Mouse (Mus musculus) CD4-positive, CD25-positive, alpha-beta regulatory T cell, adult 2 months (primary cell): ENCODE measurements around the gene Clcnkb.

Experiments used
- DNase-seq: peaks from one replicate; pipeline ENCODE4 v3.0.0-alpha.2; 2012; ENCODE audit warnings: low read depth, low spot score

The Clcnkb gene

GRCm38 (mm10) chr4:141433191-141433590 lies 17.4 kb upstream of the Clcnkb start:
- no peak for DNase-seq

GRCm38 (mm10) chr4:141432666-141433065 lies 16.9 kb upstream of the Clcnkb start:
- DNase-seq: no peak

GRCm38 (mm10) chr4:141430997-141431396 lies 15.2 kb upstream of the Clcnkb start:
- DNase-seq: peak; percentile 85

GRCm38 (mm10) chr4:141429847-141430246 lies 14.0 kb upstream of the Clcnkb start:
- peak; percentile 26 for DNase-seq

DNA sequence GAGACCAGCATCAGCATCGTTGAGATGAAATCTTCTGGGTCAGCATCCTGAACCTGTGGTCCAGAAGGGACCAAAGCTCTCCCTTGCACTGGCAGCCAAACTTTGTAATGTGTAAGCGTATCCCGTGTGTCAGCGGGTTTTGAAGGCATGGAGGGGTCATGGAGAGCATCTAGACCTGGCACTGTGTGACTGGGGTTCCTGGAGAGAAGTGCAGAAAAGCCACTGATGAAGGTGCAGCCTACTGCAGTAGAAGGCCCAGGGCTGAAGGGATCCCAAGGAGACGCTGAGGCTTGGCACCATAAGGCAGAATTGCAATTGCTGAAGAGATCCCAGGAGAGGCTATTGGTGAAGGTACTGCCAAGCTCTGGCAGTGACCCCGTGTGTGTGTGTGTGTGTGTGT lies 13.6 kb upstream of the Clcnkb start:
- DNase-seq: no peak

DNA sequence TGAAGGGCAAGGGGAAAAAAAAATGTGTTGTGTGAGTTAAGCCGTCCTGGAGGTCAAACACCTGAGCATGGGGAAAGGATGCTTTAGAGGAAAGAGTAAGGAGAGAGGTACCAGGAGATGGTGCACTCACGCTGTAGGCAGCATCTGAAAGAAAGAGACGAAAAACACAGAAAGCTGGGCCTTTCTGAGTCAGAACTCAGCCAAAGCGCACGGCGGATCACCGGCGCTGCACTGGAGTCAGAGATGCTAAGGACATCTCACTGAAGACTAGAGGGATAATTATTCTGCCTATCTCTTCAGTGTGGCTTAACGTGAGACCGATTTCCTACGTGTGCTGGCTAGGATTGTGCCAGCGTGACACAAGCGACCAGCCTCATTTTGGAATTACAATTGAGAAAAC lies 12.1 kb upstream of the Clcnkb start:
- no peak for DNase-seq

GRCm38 (mm10) chr4:141426796-141427745 lies 11.3 kb upstream of the Clcnkb start:
- no peak for DNase-seq

DNA sequence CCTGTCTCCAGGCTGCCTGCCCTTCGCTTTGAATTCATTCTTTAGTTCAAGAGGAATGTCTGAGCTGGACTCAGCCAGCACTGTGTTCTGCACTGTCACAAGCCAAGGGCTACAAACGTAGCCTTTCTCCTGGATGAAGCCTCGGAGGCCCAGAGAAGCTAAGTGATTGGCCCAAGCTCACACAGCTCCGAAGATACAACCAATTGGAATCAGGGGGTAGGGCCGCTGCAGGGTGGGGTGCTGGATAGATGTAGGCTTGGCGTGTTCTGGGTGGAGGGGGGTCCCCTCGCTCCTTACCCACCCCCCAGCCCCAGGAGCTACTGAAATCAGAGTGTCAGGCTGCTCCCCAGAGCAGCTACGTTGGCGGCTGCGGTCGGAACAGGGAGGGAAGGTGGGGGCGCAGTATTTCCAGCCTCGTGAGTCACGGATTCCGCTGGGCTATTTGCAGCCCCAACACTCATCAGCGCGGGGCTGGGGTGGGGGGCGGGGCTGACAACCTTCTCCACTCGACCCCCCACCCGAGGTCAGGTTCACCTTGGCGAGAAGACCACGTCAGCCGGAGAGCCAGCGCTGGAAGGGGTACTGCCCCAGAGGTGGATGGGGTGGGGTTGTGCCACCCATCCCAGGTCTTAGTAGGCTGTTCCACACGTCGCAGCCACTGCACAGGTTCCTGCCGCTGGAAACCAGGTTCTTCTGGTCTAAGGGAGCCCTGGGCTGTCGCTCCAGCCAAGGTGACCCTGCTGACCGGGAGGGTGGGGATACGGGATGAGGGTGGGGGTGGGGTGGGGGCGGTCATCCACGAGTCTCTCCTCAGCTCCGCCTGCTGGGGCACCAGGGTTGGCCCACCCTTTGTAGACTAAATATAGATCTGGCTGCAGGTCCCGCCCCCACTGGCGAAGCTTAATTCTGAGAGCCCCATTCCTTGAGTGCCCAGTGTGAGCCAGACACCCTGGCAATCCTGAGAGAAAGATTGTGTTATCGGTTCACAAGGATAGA lies 10.0 kb upstream of the Clcnkb start:
- DNase-seq: peak; percentile 85

GRCm38 (mm10) chr4:141423691-141424431 lies 8.0 kb upstream of the Clcnkb start:
- DNase-seq: no peak

- DNase-seq: no peak
These were observed 7.5 kb upstream of the Clcnkb start for GRCm38 (mm10) chr4:141423288-141423687.

GRCm38 (mm10) chr4:141422841-141423240 lies 7.0 kb upstream of the Clcnkb start:
- DNase-seq: no peak

DNA sequence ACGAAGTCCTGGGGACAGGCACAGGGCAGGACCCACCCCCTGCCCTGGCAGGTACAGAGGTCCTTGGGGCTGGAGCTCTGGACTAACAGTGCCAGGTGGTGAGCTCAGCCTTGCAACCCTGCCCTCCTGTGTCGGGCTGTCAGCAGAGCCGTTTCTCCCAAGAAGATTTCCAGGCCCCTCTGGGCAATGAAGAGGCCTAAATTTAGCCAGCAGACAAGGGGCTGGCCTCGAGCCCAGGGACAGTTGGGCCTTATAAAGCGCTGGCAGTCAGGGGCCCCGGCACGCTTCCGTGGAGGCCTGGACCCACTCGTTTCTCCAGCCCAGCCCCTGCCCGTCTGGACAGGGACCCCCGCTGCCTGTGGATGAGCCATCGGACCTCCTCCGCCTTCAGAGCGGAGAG lies 5.6 kb upstream of the Clcnkb start:
- DNase-seq: no peak

DNA sequence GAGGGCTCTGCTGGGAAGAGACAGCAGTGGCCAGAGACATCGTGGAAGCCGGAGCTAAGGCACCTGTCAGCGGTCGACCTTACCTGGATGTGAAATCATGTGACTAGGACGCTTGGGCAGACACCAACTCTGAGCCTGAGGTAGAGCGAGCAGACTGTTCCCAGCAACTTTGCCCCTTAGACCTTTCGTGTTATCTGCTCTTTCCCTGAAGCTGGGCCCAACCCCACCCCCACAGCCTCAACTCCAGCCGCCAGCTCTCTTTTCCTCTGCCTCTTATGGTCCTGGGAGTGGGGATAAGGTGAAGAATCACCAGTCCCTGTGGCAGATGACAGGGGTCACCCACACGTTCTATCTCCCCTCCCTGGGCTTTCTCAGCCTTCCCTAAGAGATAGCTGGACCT lies 5.1 kb upstream of the Clcnkb start:
- DNase-seq: no peak

DNA sequence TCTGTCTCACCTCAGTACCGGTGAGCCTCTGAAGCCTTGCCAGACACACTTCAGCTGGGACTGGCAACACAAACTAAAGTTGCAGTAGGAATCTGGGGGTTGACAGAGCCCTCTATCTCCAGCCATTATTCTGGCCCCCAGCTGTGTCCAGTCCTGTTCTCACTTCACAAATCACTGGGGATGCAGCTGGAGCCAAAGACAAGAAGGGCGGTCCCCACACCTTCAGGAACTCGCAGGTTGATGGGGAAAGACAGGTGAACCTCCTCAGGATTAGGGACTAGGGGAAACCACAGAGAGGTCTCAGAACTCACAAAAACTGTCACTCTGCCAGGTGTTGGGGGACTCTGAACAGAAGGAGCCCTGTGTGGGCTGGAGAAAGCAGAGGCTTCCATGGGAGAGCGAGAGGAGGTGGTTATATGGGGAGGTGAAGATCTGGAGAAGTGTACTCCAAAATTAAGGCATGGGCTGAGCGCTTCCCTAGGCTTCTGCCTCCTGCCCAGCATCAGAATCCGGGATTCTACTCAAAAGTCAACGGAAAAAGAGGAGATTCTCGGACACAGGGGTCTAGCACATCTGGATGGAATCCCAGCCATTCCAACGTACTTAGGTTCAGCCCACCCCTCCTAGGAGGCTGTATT lies 4.5 kb upstream of the Clcnkb start, which contains the start of gene Hspb7:
TSS of gene Hspb7 (plus strand) at position 588 of the 638 bp plus-strand sequence.
- no peak for DNase-seq

DNA sequence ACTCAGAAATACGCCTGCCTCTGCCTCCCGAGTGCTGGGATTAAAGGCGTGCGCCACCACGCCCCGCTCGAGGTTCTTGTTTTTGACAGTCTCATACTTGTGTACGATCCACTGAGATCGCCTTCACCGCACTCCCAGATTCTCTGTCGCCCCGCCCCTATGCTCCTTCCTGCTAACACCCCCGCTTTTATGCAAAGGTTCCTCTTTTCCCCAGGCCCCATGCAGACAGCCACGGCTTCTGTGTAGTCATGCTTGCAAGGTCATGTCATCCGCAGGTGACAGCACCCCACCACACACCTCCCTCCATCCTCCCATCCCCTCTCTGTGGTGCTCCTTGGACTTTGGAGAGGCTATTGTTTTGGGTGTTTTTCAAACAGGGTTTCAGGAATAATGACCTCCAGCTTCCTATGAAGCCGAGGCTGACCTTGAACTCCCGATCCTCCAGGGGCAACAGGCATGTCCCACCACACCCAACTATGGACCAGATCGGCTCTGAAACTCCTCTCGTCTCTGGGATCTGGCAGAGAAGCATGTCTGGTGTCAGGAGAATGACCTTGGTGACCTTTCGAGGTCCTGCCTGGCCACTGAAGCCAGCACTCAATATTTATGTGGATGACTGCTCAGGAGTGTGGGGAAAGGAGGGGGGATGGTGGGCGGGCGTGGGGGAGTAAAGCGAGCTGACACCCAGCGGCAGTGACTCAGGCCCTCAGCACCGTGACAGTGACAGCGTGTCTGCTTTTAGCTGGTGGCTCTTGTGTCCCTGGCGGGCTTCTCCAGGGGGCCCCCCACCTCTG lies 3.8 kb upstream of the Clcnkb start:
- DNase-seq: peak; percentile 46

- peak; percentile 47 for DNase-seq
These were observed 4.3 kb downstream of the Clcnkb start for GRCm38 (mm10) chr4:141411430-141411992.

- no peak for DNase-seq
These were observed 7.2 kb downstream of the Clcnkb start for GRCm38 (mm10) chr4:141408577-141408976.

DNA sequence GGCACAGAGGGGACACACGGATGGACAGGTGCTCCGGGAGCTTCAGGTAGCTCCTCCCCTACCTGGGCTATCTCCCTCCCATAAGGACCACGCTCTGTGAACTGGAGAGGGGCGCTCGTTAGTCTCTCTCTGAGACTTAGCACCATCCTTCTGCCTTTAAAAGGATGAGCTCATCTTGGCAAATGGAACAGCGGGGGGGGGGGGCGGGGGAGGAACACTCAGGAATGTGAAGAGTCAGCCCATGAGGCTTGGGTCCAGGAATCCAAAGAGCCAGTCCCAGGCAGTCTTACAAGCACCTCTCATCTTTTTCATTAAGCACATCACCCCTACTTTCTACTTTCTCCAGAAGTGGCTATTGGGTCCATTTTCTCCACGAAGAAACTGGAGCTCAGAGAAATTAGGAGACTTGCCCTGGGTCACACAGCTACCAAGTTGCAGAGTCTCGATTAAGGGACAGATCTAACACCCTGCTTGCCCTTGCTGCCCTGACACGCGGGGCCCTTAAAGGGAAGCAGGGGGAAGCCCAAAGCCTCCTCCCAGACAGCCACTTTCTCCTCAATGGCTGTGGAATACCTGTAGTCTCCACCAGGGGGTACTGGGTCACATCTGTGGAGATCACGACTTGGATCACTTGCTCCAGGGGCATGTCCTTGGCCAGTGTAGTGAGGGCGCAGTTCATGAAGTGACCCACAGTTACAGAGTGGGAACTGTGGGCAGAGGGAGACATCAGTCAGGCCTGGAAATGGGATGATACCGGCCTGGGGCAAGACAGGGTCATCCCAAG lies 9.1 kb downstream of the Clcnkb start:
- peak; percentile 74 for DNase-seq

GRCm38 (mm10) chr4:141405314-141405622 lies 10.5 kb downstream of the Clcnkb start:
- DNase-seq: no peak
